Mouse (Mus musculus) heart, postnatal 4 days (tissue): ENCODE measurements around the gene Kcnq4. TPM values are rescaled to one million over a fixed set of nuclear protein-coding genes. Genes with fewer than 3 reads are reported as not detected.

Source experiments
- DNase-seq: peaks from one replicate; pipeline ENCODE4 v3.0.0; 2021
- microRNA-seq, 2 experiments: library from miRNA; unstranded; fragments of <30 nt; microRNA quantifications; one replicate each; pipeline ENCODE4 v1.2.0; 2021 to 2022
- total RNA-seq, 2 experiments: library from RNA; stranded (reverse); gene quantifications; 2 replicates each; pipeline ENCODE4 v1.2.3; 2021

The Kcnq4 gene
- total RNA-seq, 2 experiments from 2014 or later, result 2.7 to 2.9 TPM

- no peak for DNase-seq
These were observed 78.8 kb downstream of the Kcnq4 start for GRCm38 (mm10) chr4:120669585-120669984.

- DNase-seq, result peak; percentile 71
These were observed 79.9 kb downstream of the Kcnq4 start for GRCm38 (mm10) chr4:120668551-120668950.

DNA sequence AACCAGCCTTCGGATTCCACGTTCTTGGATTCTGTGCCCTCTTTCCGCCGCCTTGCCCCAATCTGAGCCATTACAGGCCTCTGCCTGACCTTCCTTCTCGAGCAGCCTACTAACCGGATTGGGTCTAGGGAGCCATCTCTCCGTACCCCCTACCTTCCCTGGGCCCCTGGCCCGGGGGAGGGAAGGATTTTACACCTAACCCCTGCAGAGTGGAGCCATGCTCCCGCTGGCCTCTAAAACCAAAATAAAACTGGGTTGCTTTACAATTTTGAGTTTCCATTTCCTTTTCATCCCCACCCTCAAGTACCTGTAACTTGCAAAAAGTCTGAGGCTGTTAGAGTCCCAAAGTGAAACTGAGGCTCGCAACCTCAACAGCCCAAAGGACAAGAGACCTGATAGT is 80.9 kb downstream of the Kcnq4 start:
- DNase-seq, result no peak

- peak; percentile 67 for DNase-seq
These were observed 81.3 kb downstream of the Kcnq4 start for GRCm38 (mm10) chr4:120667045-120667501.

GRCm38 (mm10) chr4:120666358-120667024 is 81.9 kb downstream of the Kcnq4 start, which contains the start of gene Cited4:
Cited4 (plus strand) TSS chr4:120666572.
- peak; percentile 93 for DNase-seq

GRCm38 (mm10) chr4:120665782-120666181 is 82.6 kb downstream of the Kcnq4 start:
- DNase-seq, result no peak

- DNase-seq, result no peak
These were observed 83.2 kb downstream of the Kcnq4 start for GRCm38 (mm10) chr4:120665144-120665700.

DNA sequence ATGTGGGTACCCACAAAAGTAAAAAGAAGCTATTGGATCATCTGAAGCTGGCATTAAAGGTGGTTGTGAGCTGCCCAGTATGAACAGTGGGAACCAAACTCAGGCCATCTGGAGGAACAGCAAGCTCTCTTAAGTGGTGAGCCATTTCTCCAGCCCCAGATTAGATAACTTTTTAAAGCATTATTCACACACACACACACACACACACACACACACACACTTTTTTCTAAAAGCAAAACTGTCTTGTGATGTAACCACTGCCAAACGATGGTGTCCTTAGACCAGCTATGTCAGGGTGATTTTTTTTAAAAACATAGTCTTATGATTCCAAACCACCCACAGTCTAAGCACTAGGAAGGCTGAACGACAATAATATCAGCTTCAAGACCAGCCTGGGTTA is 83.8 kb downstream of the Kcnq4 start:
- DNase-seq, result no peak

DNA sequence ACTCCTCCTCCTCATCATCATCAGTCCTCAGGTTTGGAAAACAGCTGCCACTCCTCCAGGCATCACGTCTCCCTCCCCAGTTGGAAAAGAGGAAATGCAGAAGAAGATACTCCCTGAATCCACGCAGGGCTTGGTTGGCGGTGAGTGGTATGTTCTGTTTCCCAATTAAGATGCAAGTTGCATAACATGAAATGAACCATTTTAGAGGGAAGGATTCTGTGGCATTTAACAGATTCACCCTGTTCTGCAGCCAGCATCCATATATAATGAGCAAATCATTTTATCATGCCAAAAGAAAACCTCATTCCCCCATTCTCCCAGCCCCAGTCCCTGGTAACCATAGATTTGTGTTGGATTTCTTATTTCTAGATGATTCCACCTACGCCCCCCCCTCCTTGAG is 87.9 kb downstream of the Kcnq4 start:
- DNase-seq, result no peak

DNA sequence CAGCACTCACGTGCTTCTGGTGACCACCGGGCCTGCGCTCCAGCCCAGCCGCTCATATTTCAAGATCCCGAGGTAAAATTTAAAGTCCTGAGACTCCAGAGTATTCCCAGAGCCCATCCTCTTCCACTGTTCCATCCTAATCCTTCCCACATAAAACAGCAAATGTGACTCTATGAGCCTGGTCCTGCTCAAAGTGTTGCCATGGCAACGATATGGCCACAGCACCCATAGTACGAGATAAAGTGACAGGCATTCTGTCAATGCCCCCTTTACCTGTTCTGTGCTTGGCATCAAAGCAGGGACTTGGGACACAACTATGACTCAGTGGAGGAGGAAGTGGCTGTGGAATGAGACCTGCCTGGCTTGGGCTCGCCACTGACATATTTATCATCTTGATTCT is 92.5 kb downstream of the Kcnq4 start:
- no peak for DNase-seq

GRCm38 (mm10) chr4:120650208-120650592 is 98.2 kb downstream of the Kcnq4 start:
- no peak for DNase-seq

GRCm38 (mm10) chr4:120649369-120650207 is 98.8 kb downstream of the Kcnq4 start:
- DNase-seq, result peak; percentile 22

Small RNA genes lying within 50 kb of the gene (microRNA-seq; reads per million reads assigned to microRNA genes)
- gene Mir30c-1, result 408 to 469 reads per million in 2 experiments
- 0 reads per million in 2 experiments for gene Mir30e
- gene Mir30f, result 0 reads per million in 2 experiments

Other genes starting within 250 kb of the Kcnq4 start
- under 1 TPM; 0.24 to 0.54 TPM for gene Slfnl1, start 216.4 kb downstream of the Kcnq4 start, total RNA-seq
- gene Ctps, start 178.3 kb downstream of the Kcnq4 start, total RNA-seq, result 10 to 100 TPM; 85.6 to 87.5 TPM
- not detected for gene Gm8439, start 159.9 kb downstream of the Kcnq4 start, total RNA-seq
- gene Cited4, start 82.0 kb downstream of the Kcnq4 start, total RNA-seq, result 10 to 100 TPM; 78.9 to 84.3 TPM
- gene Nfyc, start 83.0 kb upstream of the Kcnq4 start, total RNA-seq, result 10 to 100 TPM; 90.3 to 96.0 TPM
- under 1 TPM; 0.21 to 0.29 TPM for gene Rims3, start 106.2 kb upstream of the Kcnq4 start, total RNA-seq
- 1 to 10 TPM; 7.8 to 8.5 TPM for gene Exo5, start 176.4 kb upstream of the Kcnq4 start, total RNA-seq
- gene Zfp69, start 203.1 kb upstream of the Kcnq4 start, total RNA-seq, result 1 to 10 TPM; 5.6 to 6.1 TPM